Mouse (Mus musculus): ENCODE data around the gene Crb1.
"Not testable (repeated sequence)": the region's sequence is repeated elsewhere in the genome, so short reads cannot be mapped to it uniquely, and the experiment has no call there.

Gene Crb1

GRCm38 (mm10) chr1:139328811-139329210, 48.1 kb downstream of the Crb1 start:
- no peak for DNase-seq (ENCODE audit: low spot score in 2 of 2)

DNA sequence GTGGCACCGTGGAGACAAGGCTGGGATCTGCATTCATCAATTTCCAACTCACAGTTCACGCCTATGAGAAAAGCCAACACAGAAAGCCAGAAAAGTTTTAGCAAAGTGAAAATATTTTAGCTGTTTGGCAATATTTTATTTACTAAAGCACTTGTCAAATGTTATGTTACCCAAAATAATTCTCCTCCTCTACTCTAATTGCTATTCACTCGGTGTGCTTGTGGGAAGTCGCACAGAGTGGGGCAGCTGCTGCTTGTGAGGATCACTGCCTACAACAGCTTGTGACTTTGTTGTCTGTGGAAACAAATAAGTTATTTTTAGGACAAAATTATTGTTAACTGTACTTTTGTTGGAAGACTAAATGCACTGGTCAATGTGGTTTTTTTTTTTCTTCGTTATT, 48.6 kb downstream of the Crb1 start:
- DNase-seq (ENCODE audit: low spot score in 2 of 2), result no peak

DNA sequence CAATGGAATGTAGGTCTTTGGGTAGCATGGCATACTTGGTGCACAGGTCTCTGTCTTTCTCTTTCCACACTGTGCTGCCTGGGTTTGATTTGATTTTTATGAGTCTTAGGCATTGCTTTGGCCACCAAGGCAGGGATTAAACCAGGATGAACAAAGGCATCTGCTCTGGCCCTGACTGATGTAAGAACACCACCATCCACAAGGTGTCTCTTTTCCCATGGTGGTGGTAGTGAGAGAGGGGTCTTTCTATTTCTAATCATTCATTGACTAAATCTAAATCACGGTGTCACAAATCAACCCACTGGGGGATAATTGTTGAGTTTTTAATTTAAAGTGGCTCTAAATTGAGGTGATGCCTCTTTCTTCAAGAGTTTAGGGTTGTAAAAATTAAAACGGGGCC, 51.5 kb downstream of the Crb1 start:
- no peak for DNase-seq (ENCODE audit: low spot score in 2 of 2)

DNA sequence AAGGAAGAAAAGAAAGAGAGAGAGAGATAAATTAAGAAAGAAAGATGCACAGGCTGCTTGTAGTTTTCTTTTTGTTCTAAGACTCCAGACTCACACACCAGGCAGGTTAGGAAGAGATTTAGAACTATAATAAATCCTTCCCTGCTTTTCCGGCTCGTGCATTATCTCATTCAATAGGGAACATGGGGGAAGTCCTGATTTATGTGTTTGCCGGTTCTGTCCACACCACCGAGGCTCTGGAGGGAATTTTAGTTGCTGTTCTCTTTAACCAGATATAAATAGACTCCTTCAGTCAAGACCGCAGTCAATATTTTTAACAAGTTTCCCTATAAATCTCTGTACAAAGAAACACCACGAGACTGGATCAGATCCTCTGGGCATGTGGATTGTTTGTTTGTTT, 57.1 kb downstream of the Crb1 start:
- no peak for DNase-seq (ENCODE audit: low spot score in 2 of 2)

- DNase-seq (ENCODE audit: low spot score in 2 of 2), result no peak
These were observed 62.5 kb downstream of the Crb1 start for GRCm38 (mm10) chr1:139314297-139314874.

GRCm38 (mm10) chr1:139308915-139309314, 68.0 kb downstream of the Crb1 start:
- no peak for DNase-seq (ENCODE audit: low spot score in 2 of 2)

DNA sequence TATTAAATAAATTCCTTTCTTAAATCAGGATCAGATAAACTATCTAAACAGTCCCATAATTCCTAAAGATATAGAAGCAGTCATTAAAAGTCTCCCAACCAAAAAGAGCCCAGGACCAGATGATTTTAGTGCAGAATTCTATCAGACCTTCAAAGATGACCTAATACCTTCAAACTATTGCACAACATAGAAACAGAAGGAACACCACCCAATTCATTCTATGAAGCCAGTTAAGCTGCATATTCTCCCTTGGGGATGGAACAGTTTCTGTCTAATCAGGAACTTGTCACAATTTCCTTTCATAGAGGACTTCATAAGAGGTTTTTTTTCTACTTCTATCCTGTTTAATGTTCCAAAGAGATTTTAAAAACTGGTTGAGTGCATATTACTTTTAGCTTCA, 74.4 kb downstream of the Crb1 start:
- not testable (repeated sequence) for DNase-seq (ENCODE audit: low spot score in 2 of 2)

GRCm38 (mm10) chr1:139301830-139302229, 75.1 kb downstream of the Crb1 start:
- DNase-seq (ENCODE audit: low spot score in 2 of 2), result no peak

DNA sequence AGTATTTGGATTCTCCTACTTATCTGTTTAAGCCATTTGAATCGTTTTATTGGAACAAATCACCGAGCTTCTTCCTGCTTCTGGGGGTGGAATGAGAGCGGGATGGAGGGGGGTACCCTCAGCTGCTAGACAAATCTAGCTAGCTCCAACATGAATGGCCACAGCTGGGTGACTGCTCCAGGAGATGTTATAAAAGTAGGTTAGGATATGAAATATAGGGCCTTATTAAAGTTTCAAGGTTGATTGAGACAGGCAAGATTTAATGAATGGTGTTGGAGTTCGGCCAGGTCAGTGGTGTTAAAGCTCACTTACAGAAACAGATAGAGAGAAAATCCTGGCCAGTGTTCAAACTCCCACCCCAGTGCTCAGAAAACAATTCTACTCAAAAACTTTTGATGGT, 84.9 kb downstream of the Crb1 start:
- no peak for DNase-seq (ENCODE audit: low spot score in 2 of 2)

- DNase-seq (ENCODE audit: low spot score in 2 of 2), result no peak
These were observed 85.3 kb downstream of the Crb1 start for GRCm38 (mm10) chr1:139291593-139291992.

- DNase-seq (ENCODE audit: low spot score in 2 of 2), result no peak
These were observed 100.1 kb downstream of the Crb1 start for GRCm38 (mm10) chr1:139276619-139277320.

- peak in 1 of 2 experiments; percentile 1 for DNase-seq (ENCODE audit: low spot score in 2 of 2)
These were observed 109.1 kb downstream of the Crb1 start for GRCm38 (mm10) chr1:139267844-139268243.

DNA sequence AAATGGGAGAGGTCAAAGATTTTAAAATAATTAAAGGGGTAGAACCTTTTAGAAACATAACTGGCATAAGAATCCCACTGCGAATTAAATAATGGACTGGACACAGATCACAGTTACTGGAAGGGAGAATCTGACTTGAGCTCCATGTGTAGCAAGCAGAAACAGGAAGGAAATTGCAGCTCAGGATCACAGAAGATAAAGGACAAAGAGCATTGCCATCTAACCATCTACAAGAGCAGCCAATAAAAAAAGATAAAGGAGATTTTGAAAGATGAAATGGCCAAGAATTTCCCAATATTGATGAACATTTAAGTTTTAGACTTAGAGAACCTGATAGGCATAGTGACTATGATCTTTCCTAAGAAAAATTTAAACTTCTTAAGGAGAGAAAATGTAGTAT, 112.7 kb downstream of the Crb1 start:
- DNase-seq (ENCODE audit: low spot score in 2 of 2), result no peak

DNA sequence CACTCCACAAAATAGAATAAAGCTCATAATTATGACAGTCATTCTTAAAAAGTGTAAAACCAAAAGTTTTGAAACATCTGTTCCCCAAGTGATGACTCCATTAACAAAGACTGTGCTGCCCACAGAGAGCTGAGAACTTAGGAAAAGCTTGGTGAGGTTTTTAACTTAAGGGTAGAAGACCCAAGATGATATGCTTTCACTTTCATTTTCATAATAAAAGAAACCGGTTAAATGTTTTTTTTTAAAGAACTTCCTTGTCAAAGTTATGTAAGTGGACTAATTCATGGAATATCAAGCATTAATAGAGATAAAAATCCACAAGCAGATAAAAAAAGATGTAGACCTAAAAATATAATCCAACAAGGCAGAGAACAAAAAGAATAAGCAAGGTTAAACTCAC, 113.7 kb downstream of the Crb1 start:
- DNase-seq (ENCODE audit: low spot score in 2 of 2), result no peak

DNA sequence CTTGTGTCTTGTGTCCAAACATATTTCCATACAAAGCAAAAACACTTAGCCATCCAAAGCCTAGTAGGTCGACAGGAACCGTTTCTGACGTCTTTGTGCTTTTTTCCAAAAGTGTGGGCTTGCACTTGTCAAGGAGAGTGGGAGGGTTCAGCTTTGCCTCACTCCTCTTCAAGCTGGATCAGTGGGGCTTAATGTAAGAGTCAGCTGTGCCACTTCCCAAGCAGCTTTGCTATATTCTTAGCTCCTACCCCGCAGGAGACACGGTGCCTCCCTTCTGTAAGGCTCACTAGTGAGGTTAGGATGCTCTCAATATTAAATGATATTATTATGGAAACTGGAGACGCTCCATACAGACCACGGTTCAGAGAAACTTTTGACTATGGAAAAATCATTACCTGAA, 121.3 kb downstream of the Crb1 start:
- no peak for DNase-seq (ENCODE audit: low spot score in 2 of 2)

DNA sequence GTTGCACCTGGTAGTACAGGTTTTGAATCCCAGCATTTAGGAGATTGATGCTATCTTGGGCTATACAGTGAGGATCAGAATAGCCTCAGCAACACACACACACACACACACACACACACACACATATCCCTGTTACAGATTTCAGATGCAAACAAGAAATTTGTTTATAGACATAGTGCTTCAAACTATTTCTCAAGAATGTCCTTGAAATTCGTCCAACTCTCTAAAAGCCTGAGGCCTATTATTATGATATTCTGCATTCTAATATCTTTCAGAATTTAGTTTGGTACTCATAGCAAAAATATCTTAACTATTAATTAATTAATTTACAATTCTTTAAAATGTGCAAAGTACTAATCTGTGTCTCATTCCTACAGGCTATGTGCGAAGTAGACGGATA, 124.9 kb downstream of the Crb1 start:
- DNase-seq (ENCODE audit: low spot score in 2 of 2), result no peak

- no peak for DNase-seq (ENCODE audit: low spot score in 2 of 2)
These were observed 127.7 kb downstream of the Crb1 start for GRCm38 (mm10) chr1:139249159-139249558.

GRCm38 (mm10) chr1:139246723-139247380, 130.0 kb downstream of the Crb1 start:
- DNase-seq (ENCODE audit: low spot score in 2 of 2), result no peak

- DNase-seq (ENCODE audit: low spot score in 2 of 2), result no peak
These were observed 140.1 kb downstream of the Crb1 start for GRCm38 (mm10) chr1:139236794-139237193.

- no peak for DNase-seq (ENCODE audit: low spot score in 2 of 2)
These were observed 142.0 kb downstream of the Crb1 start for GRCm38 (mm10) chr1:139234611-139235568.

GRCm38 (mm10) chr1:139232636-139233035, 144.3 kb downstream of the Crb1 start:
- DNase-seq (ENCODE audit: low spot score in 2 of 2), result no peak

DNA sequence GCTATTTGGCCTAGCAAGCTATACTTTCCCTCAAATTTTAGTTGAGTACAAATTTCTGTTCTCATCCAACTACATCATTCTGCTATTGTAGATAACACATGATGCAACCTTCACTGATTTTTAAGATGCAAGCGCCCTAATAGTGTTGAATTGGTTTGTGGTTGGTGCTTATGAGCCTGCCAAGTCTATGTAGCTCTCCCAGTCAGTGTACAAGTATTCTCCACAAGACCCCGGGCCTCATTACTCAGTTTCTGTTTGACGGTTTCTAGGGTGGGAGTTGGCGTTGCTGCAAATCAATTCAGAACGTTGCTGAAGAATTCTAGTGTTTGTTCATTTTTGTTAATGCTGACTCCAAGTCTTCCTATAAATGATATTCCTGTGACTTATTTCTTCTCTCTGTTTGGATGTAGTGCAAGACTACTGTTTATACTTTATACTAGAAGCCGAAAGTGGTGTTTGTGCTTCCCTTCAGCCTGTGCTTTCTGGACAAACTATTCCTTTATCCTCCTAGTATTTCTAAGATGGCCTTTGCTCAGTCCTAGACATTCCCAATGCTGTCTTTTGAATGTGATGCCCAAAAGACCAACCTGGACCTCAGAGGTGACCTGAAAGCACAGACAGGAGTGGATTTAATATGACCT, 152.5 kb downstream of the Crb1 start:
- DNase-seq (ENCODE audit: low spot score in 2 of 2), result no peak

Measured in spleen, postnatal 14 days (tissue).